Mouse (Mus musculus) limb, embryonic 11.5 days (tissue): ENCODE measurements around the gene Tmem259. TPM values are rescaled to one million over a fixed set of nuclear protein-coding genes. Genes with fewer than 3 reads are reported as not detected.

Source experiments
- ATAC-seq: fragments of 200-750 bp; cut with Nextera tagmentation; 2 replicates; pipeline ENCODE4 v1.8.0; 2017; ENCODE audit warnings: low read depth; ENCODE audit not compliant: insufficient number of reproducible peaks, low FRiP score, low TSS enrichment
- DNase-seq: peaks from one replicate; pipeline ENCODE4 v3.0.0-alpha.2; 2015; ENCODE audit warnings: low spot score
- H3K27ac ChIP-seq: fragments of 300-500 bp; sonication (generic); replicated peaks from 2 replicates; pipeline ENCODE4 v1.5.1; 2014; ENCODE audit warnings: low read depth, mild to moderate bottlenecking, low read length
- H3K27me3 ChIP-seq: fragments of 300-500 bp; sonication (generic); 2 replicates; pipeline ENCODE4 v1.6.1; 2014; ENCODE audit warnings: mild to moderate bottlenecking, low read length, mixed read lengths; ENCODE audit not compliant: control insufficient read depth, insufficient read depth
- H3K36me3 ChIP-seq: fragments of 300-500 bp; sonication (generic); 2 replicates; pipeline ENCODE4 v1.6.1; 2014; ENCODE audit warnings: mild to moderate bottlenecking, low read length, moderate library complexity, mixed read lengths; ENCODE audit not compliant: control insufficient read depth, insufficient read depth
- H3K4me1 ChIP-seq: fragments of 300-500 bp; sonication (generic); 2 replicates; pipeline ENCODE4 v1.6.1; 2014; ENCODE audit warnings: low read length, mixed read lengths; ENCODE audit not compliant: control insufficient read depth, insufficient read depth
- H3K4me2 ChIP-seq: fragments of 300-500 bp; sonication (generic); 2 replicates; pipeline ENCODE4 v1.6.1; 2014; ENCODE audit warnings: low read depth, mild to moderate bottlenecking, moderate library complexity; ENCODE audit not compliant: severe bottlenecking
- H3K4me3 ChIP-seq: fragments of 300-500 bp; sonication (generic); 2 replicates; pipeline ENCODE4 v1.5.1; 2014; ENCODE audit warnings: low read depth, low read length
- H3K9ac ChIP-seq: fragments of 300-500 bp; sonication (generic); 2 replicates; pipeline ENCODE4 v1.6.1; 2014; ENCODE audit warnings: mild to moderate bottlenecking, low read length
- H3K9me3 ChIP-seq: fragments of 300-500 bp; sonication (generic); 2 replicates; pipeline ENCODE4 v1.6.1; 2016; ENCODE audit warnings: low read length; ENCODE audit not compliant: control insufficient read depth
- WGBS: fragments of 180-500 bp; shearing (Covaris S2); extraction: QIAGEN DNeasy Blood & Tissue Kit; methylation state at CpG from one replicate; pipeline ENCODE4 v1.1.7; 2014; 5-methylcytosine and 5-hydroxymethylcytosine counted together
- polyA plus RNA-seq: library from polyadenylated mRNA; unstranded; fragments of >200 nt; fragmentation: Nextera tagmentation; extraction: Ambion mirVana; gene quantifications from 2 replicates; pipeline ENCODE4 v1.2.1, GENCODE M21; 2014

Gene Tmem259
- polyA plus RNA-seq, 1 experiment from 2014 or later: 15.9 TPM

GRCm38 (mm10) chr10:79936911-79937441 lies 47.2 kb downstream of the Tmem259 start:
- H3K36me3 ChIP-seq: peaks cover 16% of the 10 kb centered on the region
- H3K4me2 ChIP-seq: no peak overlapping the region
- no peaks in the 10 kb centered on the region for H3K27me3 ChIP-seq
- no peak overlapping the region for H3K9ac ChIP-seq
- no peak overlapping the region for H3K4me3 ChIP-seq
- peaks cover 35% of the 10 kb centered on the region for H3K4me1 ChIP-seq
- H3K9me3 ChIP-seq: no peaks in the 10 kb centered on the region
- 85% methylated on average over 27 of the region's 27 CpGs for WGBS
- H3K27ac ChIP-seq: no peak overlapping the region
- no peak for DNase-seq
- no peak for ATAC-seq

- peaks cover 16% of the 10 kb centered on the region for H3K36me3 ChIP-seq
- no peaks in the 10 kb centered on the region for H3K27me3 ChIP-seq
- no peak for DNase-seq
- no peak overlapping the region for H3K4me2 ChIP-seq
- WGBS: 66% methylated on average over 10 of the region's 10 CpGs
- no peaks in the 10 kb centered on the region for H3K9me3 ChIP-seq
- no peak overlapping the region for H3K4me3 ChIP-seq
- no peak overlapping the region for H3K27ac ChIP-seq
- ATAC-seq: no peak
- H3K4me1 ChIP-seq: peaks cover 39% of the 10 kb centered on the region
- no peak overlapping the region for H3K9ac ChIP-seq
These were observed 47.7 kb downstream of the Tmem259 start for GRCm38 (mm10) chr10:79936284-79936910.

- H3K4me2 ChIP-seq: no peak overlapping the region
- 90% methylated on average over 16 of the region's 16 CpGs for WGBS
- no peak overlapping the region for H3K27ac ChIP-seq
These were observed 49.1 kb downstream of the Tmem259 start for GRCm38 (mm10) chr10:79934794-79935569.

GRCm38 (mm10) chr10:79934272-79934721 lies 49.8 kb downstream of the Tmem259 start:
- Histone ChIP-seq H3K4me3 (no peak overlapping the region), H3K27ac (no peak overlapping the region), H3K4me1 (peaks cover 47% of the 10 kb centered on the region), H3K9me3 (no peaks in the 10 kb centered on the region), H3K9ac (0 out of 2 replicates have a peak overlapping the region, but pooled peaks have one; percentile 7), H3K4me2 (no peak overlapping the region), H3K36me3 (peaks cover 21% of the 10 kb centered on the region), H3K27me3 (no peaks in the 10 kb centered on the region)
- DNase-seq (no peak), ATAC-seq (no peak)
- 80% methylated on average over 13 of the region's 13 CpGs for WGBS

More at GRCm38 (mm10) chr10:79934794-79935569, 49.1 kb downstream of the Tmem259 start:
- Histone ChIP-seq H3K4me1 (peaks cover 42% of the 10 kb centered on the region), H3K27me3 (no peaks in the 10 kb centered on the region), H3K36me3 (peaks cover 21% of the 10 kb centered on the region), H3K4me3 (no peak overlapping the region), H3K9ac (no peak overlapping the region), H3K9me3 (no peaks in the 10 kb centered on the region)
- DNase-seq (no peak), ATAC-seq (no peak)

- Histone ChIP-seq H3K4me1 (peaks cover 51% of the 10 kb centered on the region), H3K4me2 (no peak overlapping the region), H3K27me3 (no peaks in the 10 kb centered on the region), H3K9me3 (no peaks in the 10 kb centered on the region), H3K27ac (no peak overlapping the region), H3K4me3 (no peak overlapping the region), H3K36me3 (peaks cover 18% of the 10 kb centered on the region), H3K9ac (no peak overlapping the region)
- 77% methylated on average over 6 of the region's 6 CpGs for WGBS
- no peak for DNase-seq
- ATAC-seq: no peak
These were observed 50.3 kb downstream of the Tmem259 start for GRCm38 (mm10) chr10:79933861-79934260.

GRCm38 (mm10) chr10:79933145-79933679 lies 50.9 kb downstream of the Tmem259 start:
- no peak overlapping the region; the same call in 1 of the 2 replicates for H3K9ac ChIP-seq
- H3K36me3 ChIP-seq: peaks cover 18% of the 10 kb centered on the region
- 39% methylated on average over 9 of the region's 9 CpGs for WGBS
- no peak for ATAC-seq
- peak overlapping the region; percentile 14 for H3K4me3 ChIP-seq
- H3K4me1 ChIP-seq: peaks cover 49% of the 10 kb centered on the region
- DNase-seq: no peak
- no peaks in the 10 kb centered on the region for H3K9me3 ChIP-seq
- peak overlapping the region; percentile 64 for H3K27ac ChIP-seq
- peak overlapping the region; percentile 19 for H3K4me2 ChIP-seq
- H3K27me3 ChIP-seq: no peaks in the 10 kb centered on the region

GRCm38 (mm10) chr10:79932736-79933135 lies 51.4 kb downstream of the Tmem259 start:
- Histone ChIP-seq H3K27me3 (no peaks in the 10 kb centered on the region), H3K27ac (peak overlapping the region; percentile 64), H3K4me3 (peak overlapping the region; percentile 14), H3K9me3 (no peaks in the 10 kb centered on the region), H3K4me1 (peaks cover 49% of the 10 kb centered on the region), H3K9ac (peak overlapping the region; percentile 37; the same call in 1 of the 2 replicates), H3K4me2 (peak overlapping the region; percentile 19), H3K36me3 (peaks cover 16% of the 10 kb centered on the region)
- no peak for ATAC-seq
- 2% methylated on average over 8 of the region's 8 CpGs for WGBS
- DNase-seq: peak; percentile 81

- Histone ChIP-seq H3K4me2 (no peak overlapping the region), H3K4me3 (no peak overlapping the region), H3K9ac (no peak overlapping the region; the same call in 1 of the 2 replicates), H3K9me3 (no peaks in the 10 kb centered on the region), H3K27me3 (no peaks in the 10 kb centered on the region), H3K4me1 (peaks cover 49% of the 10 kb centered on the region), H3K27ac (peak overlapping the region; percentile 64; the same call in 1 of the 2 replicates), H3K36me3 (peaks cover 15% of the 10 kb centered on the region)
- 77% methylated on average over 9 of the region's 9 CpGs for WGBS
- DNase-seq: no peak
- ATAC-seq: no peak
These were observed 52.3 kb downstream of the Tmem259 start for GRCm38 (mm10) chr10:79931797-79932196.
